9 mouse cellular contexts compared by ENCODE assay signal in the genomic region with DNA sequence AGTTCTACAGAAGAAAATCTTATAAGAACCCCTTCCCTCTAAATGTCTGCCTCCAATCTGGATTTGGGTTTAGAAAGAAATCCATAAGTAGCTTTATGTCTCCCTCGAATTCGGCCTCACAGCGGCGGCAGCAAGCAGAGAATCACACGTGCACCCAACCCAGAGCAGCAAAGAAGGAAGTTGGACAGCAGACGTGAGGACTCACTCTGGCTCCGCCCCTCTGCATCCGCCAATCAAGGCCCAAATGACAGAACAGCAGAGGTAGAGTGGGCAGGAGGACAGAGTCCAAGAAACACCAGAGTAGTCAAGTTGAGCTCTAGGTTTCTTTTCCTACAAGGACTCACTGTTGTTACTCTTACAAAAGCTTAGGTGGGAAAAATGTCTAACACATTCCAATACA. TPM values are rescaled to one million over a fixed set of nuclear protein-coding genes. Genes with fewer than 3 reads are reported as not detected.
DNase-seq lines count a peak whose midpoint lies in the region; ATAC-seq and TF ChIP-seq lines count a peak whose summit lies in the region.
"Had no signal": no experiment of that assay in that cellular context is flagged by ENCODE, and none has a peak within 500 bp of the region (broad histone marks: within the 10 kb centered on the region; RNA-seq: fewer than 3 reads in every experiment).

No protein-coding gene starts in this region.

- peak; percentile 43 for DNase-seq in adrenal gland, postnatal 14 days
- DNase-seq in adrenal gland, postnatal 4 days (ENCODE audit: low spot score in 2 of 2), result no peak
- peak; percentile 84 for DNase-seq in liver
- DNase-seq in spleen, postnatal 36 days (ENCODE audit: low spot score in 2 of 2), result peak; percentile 77 to 83
- DNase-seq in cerebellum, adult 8-10 months, result no peak
- no peak for DNase-seq in midbrain, postnatal 0 days (ENCODE audit: low spot score)
- no peak for DNase-seq in ovary, postnatal 36 days (ENCODE audit: low spot score)

- peaks cover 2% of the 10 kb centered on the region; the same call in 1 of the 2 replicates for H3K4me1 ChIP-seq in midbrain, postnatal 0 days (ENCODE audit: insufficient read depth, low read length)

- H3K9ac ChIP-seq in midbrain, postnatal 0 days (replicated peaks; ENCODE audit: low read length, poor library complexity, severe bottlenecking), result no peak overlapping the region
- H3K9ac ChIP-seq: midbrain, embryonic 12.5 days had no signal

- H3K27me3 ChIP-seq in midbrain, postnatal 0 days (ENCODE audit: insufficient read depth, low read length), result 0 out of 2 replicates have a peak, but pooled peaks cover 4% of the 10 kb centered on the region
- H3K27me3 ChIP-seq: midbrain, embryonic 12.5 days had no signal

- no peaks in the 10 kb centered on the region for H3K36me3 ChIP-seq in midbrain, postnatal 0 days (ENCODE audit: insufficient read depth, low read length)
- H3K36me3 ChIP-seq: midbrain, embryonic 12.5 days had no signal

- H3K4me2 ChIP-seq in midbrain, postnatal 0 days (ENCODE audit: low read depth, low read length, poor library complexity, severe bottlenecking), result no peak overlapping the region
- H3K4me2 ChIP-seq: midbrain, embryonic 12.5 days had no signal

- no peaks in the 10 kb centered on the region for H3K9me3 ChIP-seq in midbrain, postnatal 0 days (ENCODE audit: low read length)
- H3K9me3 ChIP-seq: midbrain, embryonic 12.5 days had no signal

- no peak overlapping the region for H3K27ac ChIP-seq in midbrain, postnatal 0 days (ENCODE audit: low read depth, low read length)
- H3K27ac ChIP-seq: midbrain, embryonic 12.5 days had no signal

- no peak for TF ChIP-seq CTCF in midbrain, postnatal 0 days (IDR thresholded peaks at IDR 0.05)

- 0 out of 2 replicates have a peak, but pooled peaks have one; percentile 20 for ATAC-seq in common myeloid progenitor, adult 5-6 weeks (replicated peaks; ENCODE audit: low read depth, poor library complexity, severe bottlenecking)
- ATAC-seq in midbrain, postnatal 0 days (ENCODE audit: low FRiP score), result no peak

- H3K4me3 ChIP-seq in midbrain, postnatal 0 days (ENCODE audit: low read depth, low read length), result no peak overlapping the region
- H3K4me3 ChIP-seq: midbrain, embryonic 12.5 days had no signal

- 34% methylated on average over 8 of the region's 8 CpGs for WGBS in midbrain, postnatal 0 days

RNA-seq across cellular contexts. Expression of a gene that starts 3.2 kb away (rescaled TPM):
- 36.1 and 48.0 TPM in 2 replicates for total RNA-seq in adrenal gland, postnatal 14 days (2021)
- 10 to 100 TPM; 44.7 to 45.4 TPM for total RNA-seq in adrenal gland, postnatal 4 days (2021)
- 19.3 and 20.0 TPM in 2 replicates for total RNA-seq in common myeloid progenitor, adult 5-6 weeks (2017)
- 7.5 and 9.0 TPM in 2 replicates for total RNA-seq in midbrain, postnatal 0 days (2014; rRNA removed)
- 3.1 and 3.8 TPM in 2 replicates for polyA plus RNA-seq in midbrain, postnatal 0 days (2015; fragmentation: Nextera tagmentation; extraction: Ambion mirVana)

RNA-seq across cellular contexts. Expression of a gene that starts 3.9 kb away (rescaled TPM):
- total RNA-seq in adrenal gland, postnatal 14 days (2021), result 1.7 and 2.9 TPM in 2 replicates
- total RNA-seq in adrenal gland, postnatal 4 days (2021), result 1 to 10 TPM; 4.8 to 4.9 TPM
- total RNA-seq in common myeloid progenitor, adult 5-6 weeks (2017), result 12.9 and 29.1 TPM in 2 replicates
- 0.99 and 2.2 TPM in 2 replicates for total RNA-seq in midbrain, postnatal 0 days (2014; rRNA removed)
- polyA plus RNA-seq in midbrain, postnatal 0 days (2015; fragmentation: Nextera tagmentation; extraction: Ambion mirVana), result 0.33 and 0.77 TPM in 2 replicates

RNA-seq across cellular contexts. Expression of a gene that starts 46.4 kb away (rescaled TPM):
- total RNA-seq in adrenal gland, postnatal 14 days (2021), result 61.0 and 61.5 TPM in 2 replicates
- total RNA-seq in adrenal gland, postnatal 4 days (2021), result 10 to 100 TPM; 45.2 to 45.6 TPM
- 2.0 and 3.1 TPM in 2 replicates for total RNA-seq in common myeloid progenitor, adult 5-6 weeks (2017)
- total RNA-seq in midbrain, postnatal 0 days (2014; rRNA removed), result 3.1 and 5.8 TPM in 2 replicates
- 3.4 and 3.7 TPM in 2 replicates for polyA plus RNA-seq in midbrain, postnatal 0 days (2015; fragmentation: Nextera tagmentation; extraction: Ambion mirVana)

Comparison
In these comparisons a context has a peak if more than half of its experiments do, and no peak if none do; other contexts are left out.
1. DNase-seq: peak in adrenal gland, postnatal 14 days (single experiment), liver (single experiment) and spleen, postnatal 36 days (2 of 2); none in adrenal gland, postnatal 4 days (0 of 2), cerebellum, adult 8-10 months (single experiment), midbrain, postnatal 0 days (single experiment) and ovary, postnatal 36 days (single experiment).